Mouse (Mus musculus): ENCODE measurements around the gene Zscan5b. TPM values are rescaled to one million over a fixed set of nuclear protein-coding genes. Genes with fewer than 3 reads are reported as not detected.

The Zscan5b gene
- not detected for total RNA-seq (2023)

GRCm38 (mm10) chr7:6221978-6222377 is at the start of gene Zscan5b:
Gene Zscan5b (plus strand): TSS chr7:6222278.

GRCm38 (mm10) chr7:6196790-6197189 is 25.3 kb upstream of the Zscan5b start, which contains the start of gene Galp:
Gene Galp (plus strand): TSS chr7:6197090.

GRCm38 (mm10) chr7:6252410-6252809 is 30.3 kb downstream of the Zscan5b start, which contains the start of gene Epp13:
Gene Epp13 (plus strand): TSS chr7:6252710.

GRCm38 (mm10) chr7:6285842-6286705 is 64.0 kb downstream of the Zscan5b start, which contains the start of gene Zfp667:
Gene Zfp667 (plus strand): TSS chr7:6286579.

Other genes with a start within 250 kb of the Zscan5b start
- gene Vmn1r65, start 211.3 kb upstream of the Zscan5b start, total RNA-seq (2023), result not detected
- gene Nlrp4c, start 177.1 kb upstream of the Zscan5b start, total RNA-seq (2023), result not detected
- gene Zfp787, start 66.3 kb upstream of the Zscan5b start, total RNA-seq (2023), result 10 to 100 TPM; 37.2 to 39.0 TPM
- 10 to 100 TPM; 13.3 to 15.6 TPM for gene Zfp444, start 50.1 kb upstream of the Zscan5b start, total RNA-seq (2023)
- not detected for gene Galp, start 25.2 kb upstream of the Zscan5b start, total RNA-seq (2023)
- not detected for gene Epp13, start 30.4 kb downstream of the Zscan5b start, total RNA-seq (2023)
- gene Zfp667, start 64.3 kb downstream of the Zscan5b start, total RNA-seq (2023), result 1 to 10 TPM; 1.7 to 3.0 TPM
- 1 to 10 TPM; 1.4 to 1.9 TPM for gene Zfp583, start 109.0 kb downstream of the Zscan5b start, total RNA-seq (2023)
- not detected for gene Gm3854, start 121.5 kb downstream of the Zscan5b start, total RNA-seq (2023)
- 1 to 10 TPM in 1 of 2 experiments, under 1 TPM in 1; 0.89 to 1.9 TPM for gene Zfp78, start 141.0 kb downstream of the Zscan5b start, total RNA-seq (2023)
- gene Zfp28, start 161.0 kb downstream of the Zscan5b start, total RNA-seq (2023), result 1 to 10 TPM; 1.9 to 2.9 TPM
- gene Smim17, start 176.4 kb downstream of the Zscan5b start, total RNA-seq (2023), result not detected
- gene Gm20715, start 188.0 kb downstream of the Zscan5b start, total RNA-seq (2023), result not detected
- gene Olfr1344, start 216.4 kb downstream of the Zscan5b start, total RNA-seq (2023), result not detected
- not detected for gene Olfr1336, start 233.9 kb downstream of the Zscan5b start, total RNA-seq (2023)
- not detected for gene Olfr1346, start 244.8 kb downstream of the Zscan5b start, total RNA-seq (2023)